Mouse (Mus musculus): ENCODE measurements around the gene Slfn8. TPM values are rescaled to one million over a fixed set of nuclear protein-coding genes. Genes with fewer than 3 reads are reported as not detected.

The Slfn8 gene
- polyA plus RNA-seq, 1 experiment from 2014 or later = 0.11 TPM

DNA sequence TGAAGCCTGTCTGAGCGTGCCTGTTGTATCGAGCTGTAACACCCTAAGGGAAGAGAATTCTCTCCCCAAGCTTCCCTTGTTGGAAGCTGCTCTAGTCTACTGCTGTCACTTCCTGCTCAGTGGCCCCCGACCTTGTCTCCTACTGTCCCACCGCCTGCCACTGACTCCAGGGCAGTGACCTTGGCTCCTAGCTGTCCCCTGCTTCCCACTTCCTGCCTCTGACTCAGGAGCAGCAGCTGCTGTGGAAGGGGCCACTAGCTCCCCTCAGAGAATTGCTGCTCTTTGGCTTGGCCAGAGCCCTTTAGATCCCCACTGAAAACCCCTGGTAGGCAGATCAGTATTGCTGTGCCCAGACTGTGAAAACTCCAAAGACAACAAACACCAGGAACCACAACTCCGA, 46.7 kb downstream of the Slfn8 start:
- ATAC-seq = no peak
- H3K9ac ChIP-seq (replicated peaks; ENCODE audit: low read depth, low read length) = no peak overlapping the region
- no peaks in the 10 kb centered on the region for H3K36me3 ChIP-seq (ENCODE audit: control insufficient read depth, insufficient read depth)
- no peaks in the 10 kb centered on the region for H3K9me3 ChIP-seq (ENCODE audit: control insufficient read depth, low read length)
- H3K4me2 ChIP-seq (ENCODE audit: low read length) = no peak overlapping the region
- H3K4me3 ChIP-seq (replicated peaks; ENCODE audit: low read length) = no peak overlapping the region
- H3K4me1 ChIP-seq (replicated peaks; ENCODE audit: control insufficient read depth, insufficient read depth, low read length) = peaks cover 11% of the 10 kb centered on the region
- no peak overlapping the region for H3K27ac ChIP-seq (ENCODE audit: low read length)
- 73% methylated on average over 5 of the region's 5 CpGs for WGBS
- H3K27me3 ChIP-seq (replicated peaks; ENCODE audit: control insufficient read depth, insufficient read depth, low read length) = no peaks in the 10 kb centered on the region

GRCm38 (mm10) chr11:82971590-82971974, 49.0 kb downstream of the Slfn8 start:
- peak overlapping the region; percentile 53 for H3K9ac ChIP-seq (replicated peaks; ENCODE audit: low read depth, low read length)
- H3K4me3 ChIP-seq (replicated peaks; ENCODE audit: low read length) = peak overlapping the region; percentile 37; the same call in 1 of the 2 replicates
- H3K27me3 ChIP-seq (replicated peaks; ENCODE audit: control insufficient read depth, insufficient read depth, low read length) = no peaks in the 10 kb centered on the region
- peaks cover 11% of the 10 kb centered on the region for H3K4me1 ChIP-seq (replicated peaks; ENCODE audit: control insufficient read depth, insufficient read depth, low read length)
- H3K36me3 ChIP-seq (ENCODE audit: control insufficient read depth, insufficient read depth) = no peaks in the 10 kb centered on the region
- 56% methylated on average over 11 of the region's 11 CpGs for WGBS
- no peaks in the 10 kb centered on the region for H3K9me3 ChIP-seq (ENCODE audit: control insufficient read depth, low read length)
- ATAC-seq = peak; percentile 54
- peak overlapping the region; percentile 49 for H3K27ac ChIP-seq (ENCODE audit: low read length)
- H3K4me2 ChIP-seq (ENCODE audit: low read length) = peak overlapping the region; percentile 67

- no peaks in the 10 kb centered on the region for H3K36me3 ChIP-seq (ENCODE audit: control insufficient read depth, insufficient read depth)
- no peaks in the 10 kb centered on the region for H3K9me3 ChIP-seq (ENCODE audit: control insufficient read depth, low read length)
- peak overlapping the region; percentile 49 for H3K27ac ChIP-seq (ENCODE audit: low read length)
- WGBS = 4% methylated on average over 31 of the region's 31 CpGs
- H3K4me2 ChIP-seq (ENCODE audit: low read length) = peak overlapping the region; percentile 67
- H3K4me3 ChIP-seq (replicated peaks; ENCODE audit: low read length) = peak overlapping the region; percentile 37
- H3K4me1 ChIP-seq (replicated peaks; ENCODE audit: control insufficient read depth, insufficient read depth, low read length) = peaks cover 11% of the 10 kb centered on the region
- ATAC-seq = peak; percentile 88
- peak overlapping the region; percentile 53 for H3K9ac ChIP-seq (replicated peaks; ENCODE audit: low read depth, low read length)
- no peaks in the 10 kb centered on the region for H3K27me3 ChIP-seq (replicated peaks; ENCODE audit: control insufficient read depth, insufficient read depth, low read length)
These were observed 49.7 kb downstream of the Slfn8 start for GRCm38 (mm10) chr11:82970712-82971589.

DNA sequence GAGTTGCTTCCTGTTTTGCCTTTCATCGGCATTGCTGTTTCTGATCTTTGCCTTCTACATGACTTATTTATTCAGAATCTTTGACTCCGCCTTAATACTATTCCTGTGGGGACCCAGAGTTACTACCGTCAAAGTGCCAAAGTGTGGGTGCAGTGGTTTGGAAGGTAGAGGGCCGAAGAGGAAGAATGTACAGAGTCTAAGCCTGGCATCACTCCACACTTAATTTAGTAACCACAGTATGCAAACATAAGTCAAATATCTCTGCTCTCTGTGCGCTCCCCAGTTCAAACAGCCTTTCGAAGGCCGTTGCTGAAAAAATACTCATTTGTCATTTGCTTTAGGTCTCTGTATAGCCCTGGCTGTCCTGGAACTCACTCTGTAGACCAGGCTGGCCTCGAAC, 58.4 kb downstream of the Slfn8 start:
- Histone ChIP-seq H3K36me3 (ENCODE audit: control insufficient read depth, insufficient read depth) (no peaks in the 10 kb centered on the region), H3K9me3 (ENCODE audit: control insufficient read depth, low read length) (no peaks in the 10 kb centered on the region), H3K27me3 (replicated peaks; ENCODE audit: control insufficient read depth, insufficient read depth, low read length) (no peaks in the 10 kb centered on the region), H3K4me2 (ENCODE audit: low read length) (no peak overlapping the region), H3K4me1 (replicated peaks; ENCODE audit: control insufficient read depth, insufficient read depth, low read length) (no peaks in the 10 kb centered on the region), H3K27ac (ENCODE audit: low read length) (no peak overlapping the region), H3K4me3 (replicated peaks; ENCODE audit: low read length) (no peak overlapping the region), H3K9ac (replicated peaks; ENCODE audit: low read depth, low read length) (no peak overlapping the region)
- ATAC-seq = no peak
- WGBS = 88% methylated on average over 8 of the region's 8 CpGs

DNA sequence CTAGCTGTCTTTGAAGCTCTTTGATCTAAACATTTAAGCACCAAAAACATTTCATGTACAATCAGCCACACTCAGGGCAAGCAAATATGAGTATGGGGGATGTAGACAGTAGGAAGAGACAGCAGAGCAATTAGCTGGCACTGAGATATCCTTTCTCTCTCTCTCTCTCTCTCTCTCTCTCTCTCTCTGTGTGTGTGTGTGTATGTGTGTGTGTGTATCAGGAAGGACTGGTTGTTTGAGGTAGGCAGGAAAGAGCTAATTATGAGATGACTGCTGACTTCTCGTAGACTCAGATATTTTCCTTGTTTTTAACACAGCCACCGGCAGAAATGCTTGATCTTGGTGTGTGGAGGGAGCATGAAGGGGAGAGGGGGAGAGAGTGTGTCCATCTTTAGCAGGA, 58.9 kb downstream of the Slfn8 start:
- no peaks in the 10 kb centered on the region for H3K27me3 ChIP-seq (replicated peaks; ENCODE audit: control insufficient read depth, insufficient read depth, low read length)
- ATAC-seq = no peak
- H3K9ac ChIP-seq (replicated peaks; ENCODE audit: low read depth, low read length) = no peak overlapping the region
- WGBS = 85% methylated on average over 2 of the region's 2 CpGs
- H3K4me1 ChIP-seq (replicated peaks; ENCODE audit: control insufficient read depth, insufficient read depth, low read length) = no peaks in the 10 kb centered on the region
- no peaks in the 10 kb centered on the region for H3K36me3 ChIP-seq (ENCODE audit: control insufficient read depth, insufficient read depth)
- no peak overlapping the region for H3K4me3 ChIP-seq (replicated peaks; ENCODE audit: low read length)
- H3K9me3 ChIP-seq (ENCODE audit: control insufficient read depth, low read length) = no peaks in the 10 kb centered on the region
- no peak overlapping the region for H3K27ac ChIP-seq (ENCODE audit: low read length)
- no peak overlapping the region for H3K4me2 ChIP-seq (ENCODE audit: low read length)

DNA sequence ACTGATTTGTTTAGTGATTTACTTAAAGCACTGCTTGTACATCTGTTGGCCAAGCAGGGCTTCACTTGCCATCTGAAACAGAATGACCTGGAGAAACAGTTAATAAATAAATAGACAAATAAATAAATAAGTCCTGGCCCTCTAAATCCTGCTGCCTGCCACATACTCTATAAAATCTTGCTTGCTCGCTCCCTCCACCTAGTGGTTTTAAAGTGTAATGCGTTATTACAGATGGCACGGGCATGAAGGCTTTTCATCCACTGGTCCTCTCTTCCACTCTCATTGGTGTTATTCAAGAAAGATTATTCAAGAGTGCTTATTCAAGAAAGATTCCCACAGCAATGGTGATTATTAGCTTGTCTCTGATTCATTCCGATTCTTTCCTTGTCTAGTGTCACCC, 61.0 kb downstream of the Slfn8 start:
- no peak overlapping the region for H3K4me2 ChIP-seq (ENCODE audit: low read length)
- H3K27me3 ChIP-seq (replicated peaks; ENCODE audit: control insufficient read depth, insufficient read depth, low read length) = no peaks in the 10 kb centered on the region
- no peak overlapping the region for H3K9ac ChIP-seq (replicated peaks; ENCODE audit: low read depth, low read length)
- H3K4me3 ChIP-seq (replicated peaks; ENCODE audit: low read length) = no peak overlapping the region
- H3K4me1 ChIP-seq (replicated peaks; ENCODE audit: control insufficient read depth, insufficient read depth, low read length) = no peaks in the 10 kb centered on the region
- WGBS = 19% methylated on average over 4 of the region's 4 CpGs
- H3K36me3 ChIP-seq (ENCODE audit: control insufficient read depth, insufficient read depth) = no peaks in the 10 kb centered on the region
- H3K9me3 ChIP-seq (ENCODE audit: control insufficient read depth, low read length) = no peaks in the 10 kb centered on the region
- no peak overlapping the region for H3K27ac ChIP-seq (ENCODE audit: low read length)
- ATAC-seq = no peak

GRCm38 (mm10) chr11:82956925-82957324, 63.7 kb downstream of the Slfn8 start:
- no peak overlapping the region for H3K27ac ChIP-seq (ENCODE audit: low read length)
- no peaks in the 10 kb centered on the region for H3K36me3 ChIP-seq (ENCODE audit: control insufficient read depth, insufficient read depth)
- H3K4me2 ChIP-seq (ENCODE audit: low read length) = no peak overlapping the region
- no peak for ATAC-seq
- H3K4me1 ChIP-seq (replicated peaks; ENCODE audit: control insufficient read depth, insufficient read depth, low read length) = no peaks in the 10 kb centered on the region
- no peak overlapping the region for H3K9ac ChIP-seq (replicated peaks; ENCODE audit: low read depth, low read length)
- 86% methylated on average over 10 of the region's 10 CpGs for WGBS
- H3K4me3 ChIP-seq (replicated peaks; ENCODE audit: low read length) = no peak overlapping the region
- H3K9me3 ChIP-seq (ENCODE audit: control insufficient read depth, low read length) = no peaks in the 10 kb centered on the region
- H3K27me3 ChIP-seq (replicated peaks; ENCODE audit: control insufficient read depth, insufficient read depth, low read length) = peaks cover 18% of the 10 kb centered on the region

DNA sequence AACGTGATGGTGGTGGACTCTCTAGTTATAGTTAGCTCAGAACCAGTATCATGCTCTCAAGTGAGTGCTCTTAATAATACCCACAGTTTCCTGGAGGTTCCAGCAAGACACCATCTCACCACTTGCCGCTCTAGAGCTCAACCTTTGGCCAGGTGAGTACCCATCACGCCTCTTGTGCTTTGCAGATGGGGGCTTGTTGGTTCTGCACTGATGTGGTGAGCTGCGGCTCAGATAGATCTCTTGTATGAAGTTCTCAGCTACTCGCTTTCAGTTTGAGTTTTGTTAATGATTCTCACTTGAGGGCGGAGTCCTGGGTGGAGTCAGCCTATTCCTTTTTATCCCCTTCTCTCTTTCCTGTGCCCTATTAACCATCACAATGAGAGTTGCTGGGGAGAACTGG, 66.0 kb downstream of the Slfn8 start:
- no peaks in the 10 kb centered on the region for H3K4me1 ChIP-seq (replicated peaks; ENCODE audit: control insufficient read depth, insufficient read depth, low read length)
- WGBS = 82% methylated on average over 6 of the region's 6 CpGs
- peaks cover 35% of the 10 kb centered on the region for H3K27me3 ChIP-seq (replicated peaks; ENCODE audit: control insufficient read depth, insufficient read depth, low read length)
- H3K4me3 ChIP-seq (replicated peaks; ENCODE audit: low read length) = no peak overlapping the region
- H3K9me3 ChIP-seq (ENCODE audit: control insufficient read depth, low read length) = no peaks in the 10 kb centered on the region
- ATAC-seq = no peak
- H3K27ac ChIP-seq (ENCODE audit: low read length) = no peak overlapping the region
- no peak overlapping the region for H3K4me2 ChIP-seq (ENCODE audit: low read length)
- no peak overlapping the region for H3K9ac ChIP-seq (replicated peaks; ENCODE audit: low read depth, low read length)
- H3K36me3 ChIP-seq (ENCODE audit: control insufficient read depth, insufficient read depth) = no peaks in the 10 kb centered on the region

DNA sequence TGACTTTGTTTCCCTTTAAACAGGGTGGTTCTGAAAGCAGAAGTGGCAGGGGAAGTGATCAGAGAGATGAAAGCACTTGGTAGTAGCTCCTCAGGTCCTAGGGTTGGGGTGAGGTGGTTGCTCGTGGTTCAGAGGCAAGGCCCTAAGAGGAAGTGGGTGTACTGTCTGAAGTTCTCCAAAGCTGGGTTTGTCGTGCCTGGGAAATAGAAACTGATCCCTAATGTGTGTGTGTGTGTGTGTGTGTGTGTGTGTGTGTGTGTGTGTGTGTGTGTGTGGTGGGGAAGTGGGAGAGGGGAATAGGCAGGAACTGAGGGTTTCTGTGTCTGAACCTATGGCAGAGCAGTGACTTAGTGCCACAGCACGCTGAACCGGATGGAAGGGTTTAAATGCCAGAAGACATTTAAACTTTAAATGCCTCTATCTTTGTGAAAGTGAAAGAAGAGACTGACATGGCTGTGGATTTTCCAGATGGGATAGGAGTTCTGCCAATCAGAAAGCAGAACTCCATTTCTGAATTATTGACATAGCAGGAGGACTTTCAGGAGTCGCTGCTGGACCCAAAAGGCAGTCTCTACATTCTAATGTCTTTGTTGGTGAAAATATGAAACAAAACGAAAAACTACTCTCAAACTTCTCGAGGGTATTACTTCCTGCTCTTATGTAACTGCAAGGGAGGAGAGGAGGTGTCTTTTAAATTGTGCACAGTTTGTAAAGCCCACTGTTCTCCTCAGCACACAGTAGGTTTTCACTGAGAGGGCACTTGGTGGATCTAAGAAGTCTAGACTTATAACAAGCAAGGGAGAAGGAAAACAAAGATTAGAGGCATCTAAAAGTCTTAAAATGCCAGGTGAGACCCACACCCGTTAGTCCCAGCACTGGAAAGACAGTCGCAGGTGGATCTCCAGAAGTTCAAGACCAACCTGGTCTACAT, 67.7 kb downstream of the Slfn8 start:
- 68% methylated on average over 9 of the region's 9 CpGs for WGBS
- H3K27me3 ChIP-seq (replicated peaks; ENCODE audit: control insufficient read depth, insufficient read depth, low read length) = peaks cover 35% of the 10 kb centered on the region
- no peak for ATAC-seq

More for the DNA sequence above, 67.7 kb downstream of the Slfn8 start:
- Histone ChIP-seq H3K4me2 (ENCODE audit: low read length) (no peak overlapping the region), H3K4me1 (replicated peaks; ENCODE audit: control insufficient read depth, insufficient read depth, low read length) (no peaks in the 10 kb centered on the region), H3K9me3 (ENCODE audit: control insufficient read depth, low read length) (no peaks in the 10 kb centered on the region), H3K36me3 (ENCODE audit: control insufficient read depth, insufficient read depth) (no peaks in the 10 kb centered on the region), H3K27ac (ENCODE audit: low read length) (no peak overlapping the region), H3K9ac (replicated peaks; ENCODE audit: low read depth, low read length) (no peak overlapping the region), H3K4me3 (replicated peaks; ENCODE audit: low read length) (no peak overlapping the region)

All from forebrain, embryonic 16.5 days (tissue).